Mouse (Mus musculus) ovary, postnatal 10 days (tissue): ENCODE data around the gene Olfr657.

Experiments used
- DNase-seq: peaks from one replicate; pipeline ENCODE4 v3.0.0; 2022; ENCODE audit warnings: low spot score

The Olfr657 gene

DNA sequence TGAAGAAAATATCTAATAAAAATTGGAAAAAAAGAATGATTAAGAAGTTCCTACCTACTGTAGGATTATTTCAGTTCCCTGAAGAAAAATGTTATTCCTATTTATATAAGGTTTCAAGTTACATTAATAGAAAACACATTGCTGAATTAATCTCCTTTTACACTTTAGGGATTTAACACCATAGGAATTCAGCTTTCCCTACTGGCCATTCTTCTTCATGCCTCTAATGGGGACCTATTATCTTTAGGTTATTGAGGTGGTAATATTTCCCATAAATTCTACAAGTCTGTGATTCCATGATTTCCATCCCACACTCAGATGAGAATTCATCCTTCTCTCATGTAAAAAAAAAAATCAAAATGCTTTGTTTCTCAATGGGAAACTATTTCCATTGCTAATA, at the start of gene Olfr657:
Olfr657 (plus strand) TSS at position 301 of the 400 bp plus-strand sequence.
- no peak for DNase-seq

DNA sequence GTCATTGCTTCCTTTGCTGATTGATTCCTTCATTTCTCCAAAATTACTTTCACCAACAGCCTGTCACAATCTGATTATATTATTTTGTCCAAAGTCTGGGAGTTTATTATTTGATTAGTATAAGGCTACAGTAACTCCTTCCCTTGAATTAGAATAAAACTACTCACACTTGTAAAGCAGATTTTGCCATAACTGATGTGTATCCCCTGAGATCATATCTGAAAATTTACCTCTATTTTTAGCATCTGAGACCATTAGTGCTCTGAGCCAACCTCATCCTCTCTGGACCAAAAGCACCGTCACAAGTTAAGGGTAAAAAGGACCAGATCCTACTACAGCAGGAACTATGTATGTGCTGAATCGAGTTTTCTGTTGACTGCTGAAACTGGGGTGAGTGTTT, 47.6 kb upstream of the Olfr657 start, which contains the start of gene Olfr653:
Olfr653 (plus strand) TSS at position 301 of the 400 bp plus-strand sequence.
- DNase-seq: no peak

DNA sequence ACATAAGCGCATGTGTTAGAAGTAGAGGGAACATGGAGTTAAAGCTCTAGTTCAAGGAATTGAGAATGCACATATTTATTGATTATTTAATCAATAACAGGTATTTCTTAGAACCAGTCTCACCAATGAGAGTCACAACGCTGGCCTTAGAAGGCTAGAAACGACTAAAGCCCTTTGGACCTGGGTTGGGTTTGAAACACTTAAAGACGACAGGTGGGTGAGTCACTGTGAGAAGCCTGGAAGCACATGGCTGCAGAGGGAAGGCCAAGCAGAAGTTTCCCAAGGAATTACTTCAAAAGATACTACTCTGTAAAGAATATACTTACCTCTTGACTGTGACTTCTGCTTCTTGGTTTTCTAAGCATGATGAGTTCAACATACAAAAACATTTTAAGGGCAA, 43.7 kb upstream of the Olfr657 start:
- DNase-seq: no peak

DNA sequence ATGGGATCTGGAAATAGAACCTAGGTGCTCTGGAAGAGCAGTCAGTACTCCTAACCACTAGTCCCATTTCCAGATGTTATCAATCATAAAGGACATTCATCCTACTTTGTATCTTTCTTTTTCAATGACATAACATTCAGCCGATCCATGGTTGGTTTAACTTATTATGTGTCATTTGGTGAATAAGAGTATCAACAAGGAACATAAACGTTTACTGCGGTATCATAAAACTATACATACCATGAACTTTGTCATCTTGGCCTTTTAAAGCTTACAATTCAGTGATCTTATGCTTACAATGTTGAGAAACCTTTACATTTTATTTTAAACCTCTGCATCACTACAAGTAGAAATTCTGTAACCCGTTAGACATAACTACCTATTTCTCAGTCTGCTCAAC, 43.2 kb upstream of the Olfr657 start:
- no peak for DNase-seq

DNA sequence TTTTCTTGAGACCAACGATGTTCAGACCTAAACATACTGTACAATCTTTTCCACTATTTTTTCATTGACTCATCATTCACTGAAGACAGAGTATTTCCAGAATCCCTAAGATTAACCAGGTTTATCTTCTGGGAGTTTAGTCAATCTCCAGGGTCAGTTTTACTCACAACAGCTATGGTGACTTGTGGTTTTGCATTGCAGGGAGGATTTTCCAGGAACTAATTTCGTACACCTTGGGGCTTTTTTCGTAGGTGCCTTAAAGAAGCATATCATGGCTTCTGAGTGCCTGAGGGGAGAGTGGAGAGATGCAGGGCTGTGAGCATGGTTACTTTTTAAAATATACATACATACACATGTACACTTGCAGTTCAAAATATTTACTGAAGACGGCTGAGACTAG, 37.9 kb upstream of the Olfr657 start, which contains the start of gene Olfr654:
Olfr654 (plus strand) TSS at position 301 of the 400 bp plus-strand sequence.
- DNase-seq: no peak

DNA sequence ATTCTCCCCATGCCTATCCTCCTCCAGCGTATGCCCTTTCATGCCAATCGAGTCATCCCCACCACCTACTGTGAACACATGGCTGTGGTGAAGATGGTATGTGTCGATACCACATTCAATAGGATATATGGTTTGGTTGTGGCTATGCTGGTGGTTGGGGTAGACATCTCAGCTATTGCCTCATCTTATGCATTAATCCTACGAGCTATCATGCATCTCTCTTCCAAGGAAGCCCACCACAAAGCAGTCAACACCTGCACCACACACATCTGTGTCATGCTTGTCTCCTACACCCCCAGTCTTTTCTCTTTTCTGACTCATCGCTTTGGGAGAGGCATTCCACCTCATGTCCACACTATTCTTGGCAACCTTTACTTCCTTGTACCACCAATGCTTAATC, 36.3 kb upstream of the Olfr657 start:
- DNase-seq: no peak

DNA sequence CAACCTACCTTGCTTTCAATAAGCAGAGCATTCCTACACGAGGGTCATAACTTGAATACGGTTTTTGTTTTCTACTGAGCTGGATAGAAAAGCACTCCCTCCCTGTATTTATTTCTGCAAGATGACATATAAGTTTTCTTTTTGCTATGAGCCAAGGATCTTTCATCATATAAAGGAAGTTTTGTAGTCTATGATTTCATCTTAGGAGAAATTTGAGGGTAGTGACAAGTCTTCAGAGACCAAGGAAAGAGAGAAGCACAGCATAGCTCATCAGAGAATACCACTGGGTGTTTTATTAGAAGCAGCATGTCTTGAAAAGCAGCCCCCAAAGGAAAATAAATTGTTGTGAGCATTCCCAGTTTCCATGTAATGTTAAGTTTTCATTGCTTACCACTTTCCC, 22.9 kb upstream of the Olfr657 start, which contains the start of gene Olfr655:
Olfr655 (minus strand) TSS at position 101 of the 400 bp plus-strand sequence.
- no peak for DNase-seq

DNA sequence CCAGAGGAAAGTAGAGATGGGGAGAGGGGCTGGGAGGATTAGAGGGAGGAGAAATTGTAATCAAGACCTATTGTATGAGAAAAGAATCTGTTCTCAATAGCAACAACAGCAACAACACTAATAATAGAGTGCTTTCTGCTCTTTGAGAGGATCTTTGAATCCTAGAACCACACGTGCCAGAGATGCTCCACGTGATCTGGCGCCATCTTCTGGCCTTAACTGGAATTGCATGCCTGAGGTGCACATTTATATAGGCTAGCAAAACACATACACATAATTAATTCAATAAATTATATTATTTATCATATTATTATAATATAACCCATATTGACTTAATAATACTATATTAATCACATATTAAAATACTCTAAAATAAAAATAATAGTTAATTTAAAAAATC, 21.4 kb upstream of the Olfr657 start:
- no peak for DNase-seq

DNA sequence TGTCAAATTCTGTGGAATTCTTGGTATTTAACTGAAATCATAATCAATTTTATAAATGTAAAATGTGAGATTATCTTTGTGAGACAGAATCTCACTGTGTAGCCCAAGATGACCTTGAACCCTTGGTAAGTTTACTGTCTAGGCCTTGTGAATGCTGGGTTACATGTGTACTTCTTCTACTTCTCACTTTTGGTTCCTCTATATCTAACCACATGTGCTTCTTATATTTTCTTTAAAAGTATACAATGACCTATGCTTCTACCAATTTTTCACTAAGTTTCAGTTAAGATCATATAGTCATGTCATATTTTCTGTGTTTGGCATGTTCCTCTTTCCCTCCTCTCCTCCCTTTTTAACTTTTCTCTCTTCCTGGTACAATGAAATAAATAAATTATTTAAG, 19.9 kb upstream of the Olfr657 start:
- no peak for DNase-seq

DNA sequence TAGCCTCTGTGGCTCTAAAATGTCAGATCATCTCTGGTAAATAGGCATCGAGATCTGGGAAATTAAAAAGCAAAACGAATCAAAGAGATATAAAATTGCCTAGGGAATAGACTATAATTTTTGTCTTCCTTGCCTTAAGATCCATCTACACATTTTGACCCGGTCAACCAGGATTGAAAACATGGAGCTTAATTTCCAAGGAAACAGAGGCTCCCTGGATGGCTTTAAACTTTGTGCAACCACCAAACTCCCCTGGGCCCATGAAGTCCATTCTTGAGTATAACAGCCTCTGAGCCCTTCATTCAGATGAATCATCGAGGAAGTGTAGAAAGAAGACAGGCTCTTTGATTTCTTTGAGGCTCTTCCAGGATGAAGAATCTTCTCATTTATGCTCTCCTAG, 10.9 kb upstream of the Olfr657 start, which contains the start of gene Olfr656:
Olfr656 (plus strand) TSS at position 301 of the 400 bp plus-strand sequence.
- no peak for DNase-seq

DNA sequence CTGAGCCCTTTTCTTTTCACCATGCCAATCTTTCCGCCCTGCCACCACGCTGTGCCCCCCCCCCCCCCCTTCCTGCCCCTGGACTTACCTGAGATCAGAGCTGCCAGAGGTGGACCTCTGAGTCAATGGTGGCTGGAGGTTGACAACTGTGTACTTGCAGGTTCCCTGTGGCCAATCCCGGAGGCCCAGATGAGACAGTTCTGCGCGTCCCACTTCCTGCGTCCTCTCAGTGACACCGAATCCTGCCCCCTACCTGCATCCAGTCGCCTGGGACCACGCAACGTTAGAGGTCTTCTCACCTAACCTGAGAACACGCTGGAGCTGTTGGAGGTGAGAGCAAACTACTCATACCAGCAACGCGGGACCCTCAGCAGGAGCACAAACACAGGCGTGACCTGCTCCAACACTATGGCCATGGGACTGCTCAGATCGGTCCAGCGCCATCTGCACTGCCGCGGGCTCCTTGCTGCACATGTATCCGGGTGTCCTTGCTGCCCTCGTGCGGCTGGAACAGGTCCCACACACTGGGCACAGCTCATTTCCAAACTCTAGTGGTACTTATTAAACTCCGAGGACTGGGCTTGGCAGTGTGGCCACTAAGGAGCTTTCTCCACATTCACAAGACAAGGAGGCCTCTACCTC, 22.4 kb downstream of the Olfr657 start, which contains the start of gene Olfr658:
Olfr658 (minus strand) TSS at position 465 of the 642 bp plus-strand sequence.
- no peak for DNase-seq

DNA sequence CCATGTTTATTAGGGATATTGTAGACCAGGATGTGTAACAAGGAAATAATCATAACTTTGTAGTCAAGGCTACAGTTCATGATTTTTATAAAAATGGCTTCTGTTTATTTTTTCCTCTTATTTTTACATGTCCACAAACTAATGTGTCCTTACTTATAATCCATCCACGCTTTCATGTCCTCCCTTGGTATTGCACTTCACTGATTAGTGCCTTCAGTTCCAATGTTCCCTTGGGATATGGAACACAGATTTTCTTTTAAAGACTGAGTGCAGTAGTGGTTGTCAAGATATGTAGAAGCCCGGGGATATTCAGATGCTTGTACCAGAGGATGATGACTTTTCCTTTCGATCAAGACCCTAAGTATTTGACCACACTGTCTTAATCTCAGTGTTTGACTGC, 41.9 kb downstream of the Olfr657 start, which contains the start of gene Olfr659:
Olfr659 (plus strand) TSS at position 301 of the 400 bp plus-strand sequence.
- no peak for DNase-seq

DNA sequence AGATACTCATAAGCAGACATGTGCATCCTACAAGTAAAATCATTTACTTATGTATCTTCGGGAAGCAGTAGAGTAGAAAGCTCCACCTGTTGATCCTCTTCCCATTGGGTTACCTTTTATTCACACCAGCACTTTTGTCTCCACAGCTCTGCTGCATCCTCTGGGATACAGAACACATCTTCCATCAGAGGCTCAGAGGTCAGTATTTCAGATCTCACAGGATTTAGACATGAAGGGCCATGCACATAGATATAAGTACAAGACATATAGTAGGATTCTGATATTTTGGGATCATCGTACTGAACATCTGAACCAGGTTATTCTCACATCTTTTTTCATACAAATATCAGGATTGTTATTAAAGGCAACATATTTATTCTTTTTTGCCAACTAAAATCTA, 61.6 kb downstream of the Olfr657 start, which contains the start of gene Olfr661:
Olfr661 (plus strand) TSS at position 301 of the 400 bp plus-strand sequence.
- no peak for DNase-seq
